Mouse (Mus musculus): ENCODE measurements at regions not wholly inside any gene's neighbourhood (a gene's known extent, or its start where the extent isn't known, plus 50 kb on each side); places are given as distances from the start of the nearest gene placed in this dataset.
A peak's percentile ranks its signal among the peaks of the same experiment; 100 is the strongest.

DNA sequence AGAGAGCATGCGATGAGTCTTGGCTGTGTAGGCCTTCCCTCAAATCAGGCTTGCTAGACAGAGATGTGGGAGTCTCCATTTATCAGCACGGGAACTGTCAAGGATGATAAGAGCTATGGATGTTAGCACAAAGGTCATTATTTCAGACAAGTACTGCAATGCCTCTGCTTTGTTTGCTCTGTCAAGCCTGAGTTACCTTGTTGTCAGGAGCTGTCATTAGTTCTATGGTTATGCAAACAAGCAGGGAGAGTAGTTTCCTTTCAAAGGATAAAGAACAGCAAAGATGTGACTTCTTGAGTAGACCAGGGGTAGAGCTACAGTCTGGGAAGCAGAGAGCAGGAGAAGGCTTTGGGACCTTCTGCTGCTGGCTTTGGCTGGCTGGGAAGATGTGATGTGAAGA, 461.5 kb upstream of the Btbd3 start:
- Histone ChIP-seq H3K27me3 (no peaks in the 10 kb centered on the region), H3K4me3 (no peak overlapping the region), H3K9me3 (no peaks in the 10 kb centered on the region), H3K4me1 (replicated peaks) (no peaks in the 10 kb centered on the region), H3K9ac (no peak overlapping the region), H3K4me2 (no peak overlapping the region), H3K27ac (no peak overlapping the region), H3K36me3 (no peaks in the 10 kb centered on the region)
- no peak for ATAC-seq (ENCODE audit: low FRiP score)
- 22% methylated on average over 2 of the region's 2 CpGs for WGBS

DNA sequence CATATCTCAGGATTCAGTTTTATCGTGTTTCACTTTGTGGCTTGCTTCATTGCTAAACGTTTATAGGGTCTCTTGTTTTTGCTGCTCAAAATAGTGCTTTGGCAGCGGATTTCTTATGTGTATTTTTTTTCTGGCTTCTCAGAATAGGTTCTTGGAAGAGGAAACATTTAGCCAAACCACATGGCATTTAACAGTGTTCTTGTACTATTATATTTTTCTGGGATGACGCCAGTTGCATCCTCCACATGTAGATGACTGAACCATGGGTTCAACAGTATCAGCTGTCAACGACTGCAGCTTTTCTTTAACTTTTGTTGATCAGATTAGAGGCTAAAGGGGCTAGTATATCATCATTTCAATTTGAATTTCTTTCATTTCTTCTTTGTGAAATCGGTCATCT, 472.3 kb upstream of the Btbd3 start:
- no peaks in the 10 kb centered on the region for H3K9me3 ChIP-seq
- H3K27ac ChIP-seq = no peak overlapping the region
- H3K27me3 ChIP-seq = no peaks in the 10 kb centered on the region
- WGBS = 92% methylated on average over 6 of the region's 6 CpGs
- no peak overlapping the region for H3K4me3 ChIP-seq
- H3K4me1 ChIP-seq (replicated peaks) = no peaks in the 10 kb centered on the region
- ATAC-seq (ENCODE audit: low FRiP score) = no peak
- H3K9ac ChIP-seq = no peak overlapping the region
- H3K4me2 ChIP-seq = no peak overlapping the region
- H3K36me3 ChIP-seq = no peaks in the 10 kb centered on the region

DNA sequence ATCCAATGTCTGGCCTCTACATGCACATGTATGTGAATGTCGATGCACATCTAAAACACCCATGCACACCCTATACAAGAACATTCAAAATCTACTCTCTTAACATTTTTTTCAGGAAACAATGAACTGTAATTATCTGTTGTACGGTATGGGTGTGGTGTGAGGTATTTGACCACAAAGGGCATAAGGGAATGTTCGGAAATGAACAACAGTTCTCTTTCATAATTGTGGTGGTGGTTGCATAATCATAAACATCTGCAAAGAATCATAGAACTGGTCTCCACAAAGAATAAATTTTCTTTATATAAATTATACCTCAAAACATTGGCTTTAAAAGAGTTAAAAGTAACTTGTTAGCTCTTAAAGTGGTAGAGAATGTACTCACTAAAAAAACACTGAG, 478.9 kb upstream of the Btbd3 start:
- no peak for ATAC-seq (ENCODE audit: low FRiP score)
- H3K27ac ChIP-seq = no peak overlapping the region
- H3K4me1 ChIP-seq (replicated peaks) = no peaks in the 10 kb centered on the region
- H3K4me2 ChIP-seq = no peak overlapping the region
- no peaks in the 10 kb centered on the region for H3K36me3 ChIP-seq
- H3K9ac ChIP-seq = no peak overlapping the region
- 91% methylated on average over 3 of the region's 3 CpGs for WGBS
- no peaks in the 10 kb centered on the region for H3K27me3 ChIP-seq
- H3K9me3 ChIP-seq = no peaks in the 10 kb centered on the region
- H3K4me3 ChIP-seq = no peak overlapping the region

DNA sequence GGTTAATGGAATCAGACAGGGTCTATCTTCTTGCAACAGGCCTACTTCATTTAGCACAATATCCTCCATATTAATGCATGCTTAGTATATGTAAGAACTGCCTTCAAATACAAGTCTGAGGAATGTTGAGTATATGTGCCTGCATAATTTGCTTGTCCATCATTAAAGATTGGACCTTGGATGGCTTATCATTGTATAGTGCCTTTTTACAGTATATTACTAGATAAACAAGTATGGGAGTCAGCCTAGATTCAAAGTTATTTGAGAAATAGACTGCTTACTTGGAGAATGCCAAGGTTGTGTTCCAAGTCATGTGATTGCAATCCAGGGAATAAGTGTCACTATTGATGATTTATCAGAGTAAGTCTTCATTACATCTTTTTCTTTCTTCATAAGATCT, 491.6 kb upstream of the Btbd3 start:
- H3K9ac ChIP-seq = no peak overlapping the region
- H3K4me3 ChIP-seq = no peak overlapping the region
- H3K4me1 ChIP-seq (replicated peaks) = no peaks in the 10 kb centered on the region
- H3K4me2 ChIP-seq = no peak overlapping the region
- ATAC-seq (ENCODE audit: low FRiP score) = no peak
- no peaks in the 10 kb centered on the region for H3K9me3 ChIP-seq
- no peaks in the 10 kb centered on the region for H3K27me3 ChIP-seq
- no peaks in the 10 kb centered on the region for H3K36me3 ChIP-seq
- no peak overlapping the region for H3K27ac ChIP-seq

DNA sequence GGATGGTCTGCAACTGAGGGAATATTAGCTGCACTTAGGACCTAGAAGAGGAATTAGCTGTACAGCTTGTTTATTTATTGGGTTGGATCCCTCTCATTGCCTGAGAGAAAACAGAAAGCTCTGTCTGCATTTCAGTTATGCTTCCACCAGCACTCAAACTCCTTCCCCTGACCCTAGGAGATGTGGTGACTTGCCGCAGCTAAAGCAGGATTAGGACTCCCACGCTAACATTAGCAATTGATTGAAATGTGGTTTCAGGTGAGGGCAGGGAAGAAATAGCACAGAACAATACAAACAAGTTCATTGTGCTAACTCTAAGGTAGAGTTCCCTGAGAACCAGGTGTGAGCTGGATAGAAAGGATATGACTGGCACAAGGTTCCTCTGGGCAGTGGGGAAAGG, 496.9 kb upstream of the Btbd3 start:
- ATAC-seq (ENCODE audit: low FRiP score) = no peak
- WGBS = 75% methylated on average over 2 of the region's 2 CpGs

DNA sequence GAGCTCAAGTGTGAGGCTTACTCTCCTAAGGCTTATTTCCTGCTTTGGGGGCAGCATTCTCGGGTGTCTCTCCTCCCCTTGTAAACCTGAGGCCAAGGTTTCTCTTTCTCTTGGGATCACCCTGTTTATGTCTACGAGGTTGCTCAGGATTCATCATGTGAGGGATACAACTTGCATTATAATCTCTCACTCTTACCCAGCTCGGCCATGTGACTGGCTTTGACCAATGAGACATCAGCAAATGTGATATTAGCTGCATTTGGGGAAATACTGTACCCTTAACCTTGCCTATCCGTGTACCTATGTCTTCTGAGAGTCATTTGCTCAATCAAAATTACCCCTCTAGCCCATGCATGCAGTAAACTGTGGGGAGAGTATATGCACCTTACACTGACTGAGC, 498.0 kb upstream of the Btbd3 start:
- Histone ChIP-seq H3K27me3 (0 out of 2 replicates have a peak, but pooled peaks cover 2% of the 10 kb centered on the region), H3K9ac (no peak overlapping the region), H3K9me3 (no peaks in the 10 kb centered on the region), H3K4me2 (no peak overlapping the region), H3K27ac (no peak overlapping the region), H3K36me3 (no peaks in the 10 kb centered on the region), H3K4me1 (replicated peaks) (peaks cover 18% of the 10 kb centered on the region), H3K4me3 (no peak overlapping the region)
- WGBS = 79% methylated on average over 4 of the region's 4 CpGs
- no peak for ATAC-seq (ENCODE audit: low FRiP score)

More for the DNA sequence above, 496.9 kb upstream of the Btbd3 start:
- no peak overlapping the region for H3K4me3 ChIP-seq
- 0 out of 2 replicates have a peak, but pooled peaks cover 2% of the 10 kb centered on the region for H3K27me3 ChIP-seq
- H3K9ac ChIP-seq = no peak overlapping the region
- H3K4me1 ChIP-seq (replicated peaks) = peaks cover 18% of the 10 kb centered on the region
- H3K9me3 ChIP-seq = no peaks in the 10 kb centered on the region
- no peaks in the 10 kb centered on the region for H3K36me3 ChIP-seq
- no peak overlapping the region for H3K4me2 ChIP-seq
- no peak overlapping the region for H3K27ac ChIP-seq

DNA sequence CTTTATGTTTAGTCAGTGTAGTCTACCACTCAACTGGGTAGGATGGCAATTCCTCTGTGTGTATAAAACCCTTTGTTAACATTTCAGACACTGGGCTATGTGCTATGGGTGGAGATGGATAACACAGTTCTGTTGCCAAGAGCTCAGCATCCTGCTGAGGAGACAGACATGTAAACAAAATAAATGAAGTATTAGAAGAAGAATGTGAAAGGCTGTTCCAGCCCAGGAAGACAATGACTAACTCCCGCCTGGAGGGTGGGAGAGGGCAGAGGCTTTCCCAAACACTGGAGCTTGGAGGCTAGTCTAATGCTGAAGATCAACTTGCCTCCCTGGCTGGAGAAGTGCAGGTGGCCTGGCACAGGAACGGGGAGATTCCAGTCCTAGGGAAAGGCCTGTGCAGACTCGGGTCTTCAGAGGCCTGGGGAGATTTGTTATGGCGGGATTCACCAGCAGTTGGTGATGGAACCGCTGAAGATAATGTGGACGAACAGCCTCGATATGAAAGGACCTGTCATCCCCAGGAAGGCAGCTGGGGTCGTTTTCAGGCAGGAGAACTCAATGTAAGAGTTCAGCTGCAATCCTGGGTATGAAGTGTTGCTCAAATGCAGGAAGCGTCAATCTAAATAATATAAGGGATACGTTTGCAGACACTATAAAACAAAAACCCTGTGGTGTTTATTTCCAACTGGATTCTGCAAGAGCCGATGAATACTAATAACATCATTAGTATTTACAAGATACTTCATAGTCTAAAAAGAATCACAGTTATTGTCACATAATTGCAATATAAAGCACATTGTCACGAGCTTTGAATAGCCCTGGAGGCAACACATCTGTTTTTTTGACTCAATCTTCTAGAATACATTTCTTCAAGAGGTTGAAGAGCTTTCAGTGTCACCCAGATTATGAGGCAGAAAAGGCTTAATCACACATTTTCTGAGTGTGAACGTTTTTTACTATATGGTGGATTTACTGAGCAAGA, 498.8 kb upstream of the Btbd3 start:
- Histone ChIP-seq H3K4me1 (replicated peaks) (peaks cover 18% of the 10 kb centered on the region), H3K9ac (no peak overlapping the region), H3K9me3 (no peaks in the 10 kb centered on the region), H3K27ac (peak overlapping the region; percentile 49; the same call in 1 of the 2 replicates), H3K4me3 (no peak overlapping the region), H3K27me3 (0 out of 2 replicates have a peak, but pooled peaks cover 2% of the 10 kb centered on the region), H3K4me2 (0 out of 2 replicates have a peak overlapping the region, but pooled peaks have one; percentile 0), H3K36me3 (no peaks in the 10 kb centered on the region)
- peak; percentile 63; the same call in 1 of the 2 replicates for ATAC-seq (ENCODE audit: low FRiP score)
- WGBS = 32% methylated on average over 13 of the region's 13 CpGs

DNA sequence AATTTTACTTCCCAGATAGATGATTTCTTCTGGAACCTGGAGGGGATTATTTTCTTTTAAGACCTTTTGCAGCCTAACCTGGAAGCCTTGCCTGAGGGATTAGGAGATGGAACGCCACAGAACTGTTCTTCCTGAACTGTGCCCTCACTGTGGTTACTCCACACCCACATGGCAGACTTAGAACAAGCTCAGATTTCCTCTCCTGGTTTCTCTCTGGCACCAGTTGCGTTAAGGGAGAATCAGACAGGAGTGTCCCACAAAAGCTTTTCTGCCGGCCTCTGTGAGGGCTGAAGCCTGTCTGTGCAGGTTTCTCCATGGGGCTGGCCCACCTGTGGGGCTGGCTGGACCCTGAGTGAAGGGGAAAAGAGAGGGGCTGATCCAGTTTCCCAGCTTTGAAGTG, 500.1 kb upstream of the Btbd3 start:
- no peak overlapping the region for H3K27ac ChIP-seq
- H3K27me3 ChIP-seq = 0 out of 2 replicates have a peak, but pooled peaks cover 2% of the 10 kb centered on the region
- no peak overlapping the region for H3K4me3 ChIP-seq
- no peak overlapping the region for H3K9ac ChIP-seq
- H3K4me2 ChIP-seq = no peak overlapping the region
- H3K9me3 ChIP-seq = no peaks in the 10 kb centered on the region
- ATAC-seq (ENCODE audit: low FRiP score) = no peak
- no peaks in the 10 kb centered on the region for H3K36me3 ChIP-seq
- H3K4me1 ChIP-seq (replicated peaks) = peaks cover 18% of the 10 kb centered on the region
- 18% methylated on average over 3 of the region's 3 CpGs for WGBS

DNA sequence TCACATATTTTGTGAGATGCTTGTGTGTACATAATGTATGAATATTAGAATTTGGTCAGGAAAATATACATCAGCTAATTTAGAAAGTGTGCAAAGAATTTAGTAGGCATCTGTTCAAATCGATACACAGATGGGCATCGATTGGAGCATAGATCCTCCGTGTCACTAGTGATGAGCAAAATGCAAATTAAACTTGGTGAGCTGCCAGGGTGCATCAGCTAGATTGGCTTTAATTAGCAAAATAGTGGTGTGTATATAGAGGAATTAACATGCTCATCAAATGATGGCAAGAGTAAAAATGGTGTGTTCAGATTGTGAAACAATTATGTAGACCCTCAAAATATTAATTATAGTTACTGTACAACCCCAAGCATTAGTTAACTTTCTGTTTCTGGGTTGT, 501.9 kb upstream of the Btbd3 start:
- Histone ChIP-seq H3K9ac (no peak overlapping the region), H3K4me3 (no peak overlapping the region), H3K27me3 (0 out of 2 replicates have a peak, but pooled peaks cover 2% of the 10 kb centered on the region), H3K36me3 (no peaks in the 10 kb centered on the region), H3K9me3 (no peaks in the 10 kb centered on the region), H3K27ac (no peak overlapping the region), H3K4me1 (replicated peaks) (peaks cover 18% of the 10 kb centered on the region), H3K4me2 (no peak overlapping the region)
- WGBS = 74% methylated on average over 3 of the region's 3 CpGs
- no peak for ATAC-seq (ENCODE audit: low FRiP score)

DNA sequence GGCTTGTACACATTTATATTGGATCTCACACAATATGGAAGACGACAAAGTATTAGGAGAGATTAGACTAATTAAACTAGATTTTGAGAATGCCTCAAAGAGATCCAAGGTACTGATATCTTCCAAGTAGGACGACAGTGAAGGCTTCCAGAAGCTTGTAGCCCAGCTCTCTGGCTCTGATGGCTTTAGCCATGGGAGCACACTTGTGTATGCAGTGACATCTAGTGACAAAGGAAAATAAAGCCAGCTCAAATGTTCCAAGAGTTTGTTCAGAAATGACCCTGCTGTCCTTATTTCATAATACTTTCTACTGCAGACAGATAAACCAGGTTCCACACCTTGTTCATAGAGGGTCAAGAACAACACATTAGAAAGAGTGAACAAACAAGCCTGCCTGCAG, 524.0 kb upstream of the Btbd3 start:
- Histone ChIP-seq H3K36me3 (no peaks in the 10 kb centered on the region), H3K4me2 (no peak overlapping the region), H3K4me3 (no peak overlapping the region), H3K4me1 (replicated peaks) (peaks cover 18% of the 10 kb centered on the region; the same call in 1 of the 2 replicates), H3K9ac (no peak overlapping the region), H3K9me3 (no peaks in the 10 kb centered on the region), H3K27me3 (peaks cover 11% of the 10 kb centered on the region), H3K27ac (no peak overlapping the region)
- no peak for ATAC-seq (ENCODE audit: low FRiP score)
- WGBS = 20% methylated on average over 2 of the region's 2 CpGs

DNA sequence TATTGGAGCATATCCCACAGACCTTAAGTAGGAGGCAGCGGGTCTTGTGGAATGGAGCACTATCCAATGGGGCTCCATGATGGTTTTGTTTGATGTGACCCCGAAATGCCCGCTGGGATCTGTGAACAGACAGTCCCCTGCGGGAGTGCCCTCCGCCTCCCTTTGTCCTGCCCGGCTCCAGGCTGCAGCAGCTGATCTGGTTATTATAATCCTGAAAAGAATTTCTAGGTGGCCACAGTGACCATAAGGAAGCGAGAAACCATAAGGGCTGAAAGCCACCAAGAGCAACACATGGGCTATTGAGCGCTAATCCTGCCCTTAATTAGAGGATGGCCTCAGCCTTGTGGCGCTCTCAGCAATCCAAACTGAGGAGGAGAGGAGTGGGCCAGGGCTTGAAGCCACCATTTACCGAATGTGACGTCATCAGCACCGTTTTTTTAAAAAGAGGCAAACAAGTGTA, 525.9 kb upstream of the Btbd3 start:
- H3K27ac ChIP-seq = no peak overlapping the region
- peaks cover 18% of the 10 kb centered on the region; the same call in 1 of the 2 replicates for H3K4me1 ChIP-seq (replicated peaks)
- no peak overlapping the region for H3K4me3 ChIP-seq
- ATAC-seq (ENCODE audit: low FRiP score) = peak; percentile 55
- H3K9me3 ChIP-seq = no peaks in the 10 kb centered on the region
- H3K27me3 ChIP-seq = peaks cover 24% of the 10 kb centered on the region
- WGBS = 30% methylated on average over 12 of the region's 12 CpGs
- no peaks in the 10 kb centered on the region for H3K36me3 ChIP-seq
- H3K4me2 ChIP-seq = no peak overlapping the region
- no peak overlapping the region for H3K9ac ChIP-seq

DNA sequence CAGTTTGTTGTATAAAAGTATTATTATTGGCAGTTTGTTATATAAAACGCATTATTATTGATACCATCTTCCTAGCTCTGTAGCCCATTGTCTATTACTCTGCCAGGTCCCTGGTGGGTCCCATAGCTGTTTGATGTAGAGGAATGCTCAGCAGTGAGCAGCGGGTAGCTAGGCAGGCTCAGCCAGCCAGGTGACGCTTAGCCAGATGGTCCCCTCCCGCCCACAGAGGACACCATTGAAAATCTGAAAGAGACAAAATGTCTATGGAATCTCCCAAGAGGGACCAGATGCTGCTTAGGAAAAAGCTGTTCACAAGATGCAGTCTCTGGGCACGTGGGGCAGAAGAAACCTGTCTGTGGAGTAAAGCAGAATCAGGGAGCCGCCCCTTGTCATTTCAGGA, 526.5 kb upstream of the Btbd3 start:
- no peaks in the 10 kb centered on the region for H3K36me3 ChIP-seq
- H3K27me3 ChIP-seq = peaks cover 30% of the 10 kb centered on the region
- peaks cover 18% of the 10 kb centered on the region; the same call in 1 of the 2 replicates for H3K4me1 ChIP-seq (replicated peaks)
- no peak overlapping the region for H3K27ac ChIP-seq
- no peaks in the 10 kb centered on the region for H3K9me3 ChIP-seq
- 40% methylated on average over 6 of the region's 6 CpGs for WGBS
- peak; percentile 81 for ATAC-seq (ENCODE audit: low FRiP score)
- no peak overlapping the region for H3K4me2 ChIP-seq
- no peak overlapping the region for H3K4me3 ChIP-seq
- no peak overlapping the region for H3K9ac ChIP-seq

DNA sequence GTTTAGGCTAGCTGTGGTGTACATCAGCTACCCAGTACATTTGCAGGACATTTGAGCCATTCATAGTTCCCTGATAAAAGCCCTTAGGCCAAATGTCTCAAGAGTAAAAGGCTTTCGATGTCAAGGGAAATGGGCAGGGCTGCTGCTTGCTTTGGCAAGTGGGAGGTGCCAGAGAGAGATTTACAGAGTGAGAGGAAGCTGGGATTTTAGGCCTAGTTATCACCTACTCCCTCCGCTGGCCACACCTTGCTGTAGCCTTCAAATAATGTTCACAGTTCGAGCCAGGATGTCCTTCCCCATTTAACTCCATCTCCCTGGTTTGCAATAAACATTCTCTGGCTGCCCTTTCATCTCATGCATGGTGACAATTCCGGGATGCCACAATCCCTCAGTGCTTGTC, 527.2 kb upstream of the Btbd3 start:
- Histone ChIP-seq H3K27ac (no peak overlapping the region), H3K27me3 (peaks cover 32% of the 10 kb centered on the region), H3K4me3 (no peak overlapping the region), H3K9ac (no peak overlapping the region), H3K36me3 (no peaks in the 10 kb centered on the region), H3K4me1 (replicated peaks) (peaks cover 18% of the 10 kb centered on the region; the same call in 1 of the 2 replicates), H3K9me3 (no peaks in the 10 kb centered on the region), H3K4me2 (no peak overlapping the region)
- ATAC-seq (ENCODE audit: low FRiP score) = no peak
- WGBS = 52% methylated on average over 4 of the region's 4 CpGs

Data from hindbrain, embryonic 13.5 days (tissue).